8 mouse cellular contexts compared by ENCODE assay signal in genomic region chr11:78550168-78551058, GRCm38 (mm10). TPM values are rescaled to one million over a fixed set of nuclear protein-coding genes. Genes with fewer than 3 reads are reported as not detected.
A peak's percentile ranks its signal among the peaks of the same experiment; 100 is the strongest.
DNase-seq lines count a peak whose midpoint lies in the region; ATAC-seq and TF ChIP-seq lines count a peak whose summit lies in the region.

TSS of gene Tmem97 (minus strand) at chr11:78550777.

- H3K4me2 ChIP-seq in heart, embryonic 11.5 days, result peak within 1 kb of the TSS; percentile 83
- peak within 1 kb of the TSS; percentile 74 for H3K4me2 ChIP-seq in kidney, embryonic 16.5 days (replicated peaks; ENCODE audit: low read depth, low read length)
- H3K4me2 ChIP-seq in myocyte (ENCODE audit: low read depth), result peak within 1 kb of the TSS; percentile 82

- DNase-seq in brain, embryonic 14.5 days (ENCODE audit: low read depth), result peak; percentile 99
- peak; percentile 92 for DNase-seq in liver, adult 2 months (ENCODE audit: extremely low read depth, low read depth, low spot score)
- peak; percentile 97 for DNase-seq in splenic B cell, adult 2 months (ENCODE audit: low read depth, low spot score)

- H3K79me2 ChIP-seq in C2C12 (ENCODE audit: control insufficient read depth, insufficient read depth) (peaks cover 50% of the 10 kb centered on the region), myocyte (ENCODE audit: control insufficient read depth, insufficient read depth) (peaks cover 49% of the 10 kb centered on the region)
- H3K79me2 ChIP-seq in liver, adult 2 months (ENCODE audit: control insufficient read depth, insufficient read depth, low read length), result peaks cover 4% of the 10 kb centered on the region; the same call in 1 of the 2 replicates

- TF ChIP-seq CTCF in C2C12 (IDR thresholded peaks at IDR 0.05; ENCODE audit: control insufficient read depth, insufficient read depth, insufficient read length), result no peak
- no peak for TF ChIP-seq CTCF in brain, embryonic 14.5 days (IDR thresholded peaks at IDR 0.05; ENCODE audit: borderline replicate concordance, extremely low read depth, insufficient read depth, insufficient read length)
- TF ChIP-seq CTCF in liver, adult 2 months (IDR thresholded peaks at IDR 0.05; ENCODE audit: low read depth, low read length), result no peak

- peak within 1 kb of the TSS; percentile 81 for H3K4me3 ChIP-seq in C2C12 (ENCODE audit: insufficient read depth, poor library complexity, severe bottlenecking)
- peak within 1 kb of the TSS; percentile 90 for H3K4me3 ChIP-seq in erythroblast, embryonic 14.5 days (replicated peaks)
- peak within 1 kb of the TSS; percentile 74 for H3K4me3 ChIP-seq in heart, embryonic 11.5 days (ENCODE audit: low read depth, low read length)
- H3K4me3 ChIP-seq in kidney, embryonic 16.5 days (ENCODE audit: low read length), result peak within 1 kb of the TSS; percentile 71
- peak within 1 kb of the TSS; percentile 70 for H3K4me3 ChIP-seq in liver, adult 2 months (ENCODE audit: insufficient read depth, low read depth, low read length)
- peak within 1 kb of the TSS; percentile 63 for H3K4me3 ChIP-seq in myocyte

- no peaks in the 10 kb centered on the region for H3K27me3 ChIP-seq in C2C12 (ENCODE audit: control insufficient read depth, insufficient read depth, insufficient read length)
- H3K27me3 ChIP-seq in erythroblast, embryonic 14.5 days (ENCODE audit: control insufficient read depth), result no peaks in the 10 kb centered on the region
- no peaks in the 10 kb centered on the region for H3K27me3 ChIP-seq in heart, embryonic 11.5 days (ENCODE audit: control insufficient read depth, insufficient read depth, low read length)
- no peaks in the 10 kb centered on the region for H3K27me3 ChIP-seq in kidney, embryonic 16.5 days (ENCODE audit: insufficient read depth, low read length)
- no peaks in the 10 kb centered on the region for H3K27me3 ChIP-seq in liver, adult 2 months (ENCODE audit: control insufficient read depth, insufficient read depth, low read length)
- H3K27me3 ChIP-seq in myocyte (ENCODE audit: control insufficient read depth, insufficient read depth, insufficient read length), result no peaks in the 10 kb centered on the region
- no peaks in the 10 kb centered on the region for H3K27me3 ChIP-seq in splenic B cell, adult 2 months (ENCODE audit: control insufficient read depth, insufficient read depth, low read length, poor library complexity, severe bottlenecking)

- H3K79me3 ChIP-seq in C2C12 (ENCODE audit: low read depth), result peaks cover 35% of the 10 kb centered on the region

- H3K36me3 ChIP-seq in C2C12 (ENCODE audit: control insufficient read depth, insufficient read depth) (peaks cover 15% of the 10 kb centered on the region), myocyte (ENCODE audit: control insufficient read depth, insufficient read depth) (peaks cover 8% of the 10 kb centered on the region)
- peaks cover 7% of the 10 kb centered on the region for H3K36me3 ChIP-seq in erythroblast, embryonic 14.5 days (ENCODE audit: control insufficient read depth)
- no peaks in the 10 kb centered on the region for H3K36me3 ChIP-seq in heart, embryonic 11.5 days (ENCODE audit: control insufficient read depth, insufficient read depth, low read length)
- no peaks in the 10 kb centered on the region; the same call in 1 of the 2 replicates for H3K36me3 ChIP-seq in kidney, embryonic 16.5 days (ENCODE audit: insufficient read depth, low read length)
- no peaks in the 10 kb centered on the region for H3K36me3 ChIP-seq in liver, adult 2 months (ENCODE audit: control insufficient read depth, insufficient read depth, low read length)
- H3K36me3 ChIP-seq in splenic B cell, adult 2 months (ENCODE audit: control insufficient read depth, insufficient read depth, low read length, poor library complexity, severe bottlenecking), result no peaks in the 10 kb centered on the region

- peak within 1 kb of the TSS; percentile 78 for H3K9ac ChIP-seq in heart, embryonic 11.5 days (ENCODE audit: low read depth, low read length)
- H3K9ac ChIP-seq in kidney, embryonic 16.5 days (replicated peaks; ENCODE audit: low read length), result peak within 1 kb of the TSS; percentile 80
- H3K9ac ChIP-seq in liver, adult 2 months (ENCODE audit: low read depth, low read length), result peak within 1 kb of the TSS; percentile 75

- peaks cover 5% of the 10 kb centered on the region; the same call in 1 of the 2 replicates for H3K9me3 ChIP-seq in erythroblast, embryonic 14.5 days (ENCODE audit: control insufficient read depth, low read length)
- H3K9me3 ChIP-seq in heart, embryonic 11.5 days (replicated peaks; ENCODE audit: control insufficient read depth, low read length), result no peaks in the 10 kb centered on the region
- H3K9me3 ChIP-seq in kidney, embryonic 16.5 days (ENCODE audit: low read length), result peaks cover 3% of the 10 kb centered on the region; the same call in 1 of the 2 replicates

- H3K4me1 ChIP-seq in erythroblast, embryonic 14.5 days (ENCODE audit: control insufficient read depth), result peaks cover 40% of the 10 kb centered on the region
- peaks cover 17% of the 10 kb centered on the region for H3K4me1 ChIP-seq in heart, embryonic 11.5 days (ENCODE audit: control insufficient read depth, insufficient read depth, low read length)
- H3K4me1 ChIP-seq in kidney, embryonic 16.5 days (ENCODE audit: insufficient read depth, low read length), result peaks cover 13% of the 10 kb centered on the region
- peaks cover 13% of the 10 kb centered on the region for H3K4me1 ChIP-seq in liver, adult 2 months (ENCODE audit: control insufficient read depth, insufficient read depth, low read length)

- H3ac ChIP-seq in C2C12 (ENCODE audit: control insufficient read depth, insufficient read length, low read depth), result peak within 1 kb of the TSS; percentile 63
- H3ac ChIP-seq in myocyte (ENCODE audit: control insufficient read depth, insufficient read length), result peak within 1 kb of the TSS; percentile 43

- peak; percentile 82 for TF ChIP-seq POLR2A in brain, embryonic 14.5 days (IDR thresholded peaks at IDR 0.05; ENCODE audit: borderline replicate concordance, extremely low read depth, insufficient read depth, insufficient read length, poor library complexity, severe bottlenecking)
- peak; percentile 69; the same call in 1 of the 2 replicates for TF ChIP-seq POLR2A in liver, adult 2 months (IDR thresholded peaks at IDR 0.05; ENCODE audit: extremely low read depth, insufficient read depth, low read length)
- TF ChIP-seq POLR2A in myocyte (IDR thresholded peaks at IDR 0.05; ENCODE audit: insufficient read length, low read depth), result peak; percentile 90

- under 1% methylated on average over 54 of the region's 60 CpGs for WGBS in heart, embryonic 11.5 days (ENCODE audit: insufficient replicate concordance)
- under 1% methylated on average over 60 of the region's 60 CpGs for WGBS in kidney, embryonic 16.5 days
- WGBS in liver, adult 2 months, result under 1% methylated on average over 60 of the region's 60 CpGs

- ATAC-seq in heart, embryonic 11.5 days (replicated peaks; ENCODE audit: insufficient number of reproducible peaks, low FRiP score, low TSS enrichment), result peak; percentile 98
- peak; percentile 100 for ATAC-seq in kidney, embryonic 16.5 days (ENCODE audit: low FRiP score, low TSS enrichment)

- peak within 1 kb of the TSS; percentile 71 for H3K27ac ChIP-seq in heart, embryonic 11.5 days (ENCODE audit: low read depth, low read length)
- H3K27ac ChIP-seq in kidney, embryonic 16.5 days (ENCODE audit: low read length), result peak within 1 kb of the TSS; percentile 77
- peak within 1 kb of the TSS; percentile 89 for H3K27ac ChIP-seq in liver, adult 2 months (replicated peaks; ENCODE audit: insufficient read depth, low read depth, low read length)

TF ChIP-seq in C2C12, 6 proteins besides CTCF, POLR2A, EP300 and RAD21:
- TF ChIP-seq CEBPB (IDR thresholded peaks at IDR 0.05; ENCODE audit: low read depth) (no peak), USF1 (IDR thresholded peaks at IDR 0.05; ENCODE audit: low read depth) (peak; percentile 81), MYOD1 (IDR thresholded peaks at IDR 0.05; ENCODE audit: control insufficient read depth, insufficient read length, low read depth) (no peak), FOSL1 (IDR thresholded peaks at IDR 0.05; ENCODE audit: insufficient read depth, low read length, poor library complexity, severe bottlenecking) (no peak), MYOG (IDR thresholded peaks at IDR 0.05; ENCODE audit: control insufficient read depth, extremely low read depth, insufficient read length) (no peak), MAX (IDR thresholded peaks at IDR 0.05) (peak; percentile 87)

TF ChIP-seq in myocyte, 11 proteins besides CTCF, POLR2A, EP300 and RAD21:
- TF ChIP-seq E2F4 (IDR thresholded peaks at IDR 0.05; ENCODE audit: insufficient read depth), result peak; percentile 76
- peak in 1 of 3 experiments; percentile 11 for TF ChIP-seq MYOD1 (IDR thresholded peaks at IDR 0.05; ENCODE audit: control insufficient read depth in 1 of 3, insufficient read length in 2 of 3, low read depth in 2 of 3)
- peak; percentile 77 for TF ChIP-seq USF1 (IDR thresholded peaks at IDR 0.05; ENCODE audit: low read depth)
- no peak for TF ChIP-seq TCF3 (IDR thresholded peaks at IDR 0.05; ENCODE audit: insufficient read length, low read depth)
- TF ChIP-seq SRF (IDR thresholded peaks at IDR 0.05; ENCODE audit: control insufficient read depth, insufficient read length, low read depth), result peak; percentile 75
- peak; percentile 85 for TF ChIP-seq POLR2AphosphoS2 (IDR thresholded peaks at IDR 0.05; ENCODE audit: insufficient read length, low read depth)
- no peak for TF ChIP-seq TCF12 (IDR thresholded peaks at IDR 0.05; ENCODE audit: insufficient read depth, poor library complexity, severe bottlenecking)
- no peak for TF ChIP-seq CEBPB (IDR thresholded peaks at IDR 0.05; ENCODE audit: insufficient read depth, poor library complexity, severe bottlenecking)
- TF ChIP-seq MYOG (IDR thresholded peaks at IDR 0.05; ENCODE audit: control insufficient read depth in 1 of 3, insufficient read depth in 1 of 3, insufficient read length in 2 of 3, low read depth in 2 of 3), result peak in 1 of 3 experiments; percentile 26
- no peak for TF ChIP-seq REST (IDR thresholded peaks at IDR 0.05; ENCODE audit: insufficient read depth, insufficient read length)
- no peak for TF ChIP-seq MAX (IDR thresholded peaks at IDR 0.05; ENCODE audit: low read depth)

RNA-seq across cellular contexts. Expression of gene Tmem97, which starts in this region (rescaled TPM):
- 164 TPM for polyA plus RNA-seq in C2C12 (2012; fragmentation: generic; extraction: Trizol)
- 15.2 and 16.6 TPM in 2 replicates for polyA plus RNA-seq in brain, embryonic 14.5 days (2012; rRNA removed)
- polyA plus RNA-seq in erythroblast, embryonic 14.5 days (2012), result 0.50 and 0.64 TPM in 2 replicates
- polyA plus RNA-seq in heart, embryonic 11.5 days (2014; fragmentation: Nextera tagmentation; extraction: Ambion mirVana), result 82.4 and 88.3 TPM in 2 replicates
- polyA plus RNA-seq in kidney, embryonic 16.5 days (2015; fragmentation: Nextera tagmentation; extraction: Ambion mirVana), result 70.7 and 75.1 TPM in 2 replicates
- total RNA-seq in liver, adult 2 months (2014; rRNA removed), result 102 and 123 TPM in 2 replicates
- 76.5 and 91.6 TPM in 2 replicates for polyA plus RNA-seq in liver, adult 2 months (2012; rRNA removed)
- 125 TPM for polyA plus RNA-seq in myocyte (2012; fragmentation: generic; extraction: Trizol)

Comparison
In these comparisons a context has a peak if more than half of its experiments do, and no peak if none do; other contexts are left out.
1. Peak in every context shown above with its lines: DNase-seq, ATAC-seq, H3K4me3 ChIP-seq and H3K27ac ChIP-seq.